Mouse (Mus musculus): Measurements from ENCODE around the gene Cdkn2b. TPM values are rescaled to one million over a fixed set of nuclear protein-coding genes. Genes with fewer than 3 reads are reported as not detected.

Gene Cdkn2b
- total RNA-seq, 1 experiment from 2014 or later, result 3.0 TPM

Other genes with a start within 250 kb of the Cdkn2b start
- 30.8 and 34.2 TPM in 2 replicates for gene Mtap, start 173.9 kb downstream of the Cdkn2b start, total RNA-seq (2021)
- gene Cdkn2a, start 16.4 kb downstream of the Cdkn2b start, total RNA-seq (2021), result 2.1 and 2.2 TPM in 2 replicates